Mouse (Mus musculus) C2C12 (cell line): ENCODE results near the gene Gsdmc3.
"Not testable (repeated sequence)": the region's sequence is repeated elsewhere in the genome, so short reads cannot be mapped to it uniquely, and the experiment has no call there.

Experiments used
- CEBPB ChIP-seq: IDR thresholded peaks from one replicate; pipeline ENCODE4 v1.6.1; 2011; ENCODE audit warnings: low read depth, mild to moderate bottlenecking, control low read depth, moderate library complexity
- CTCF ChIP-seq: IDR thresholded peaks from one replicate; pipeline ENCODE4 v1.5.1; 2011; ENCODE audit not compliant: control insufficient read depth, insufficient read depth, insufficient read length
- FOSL1 ChIP-seq: IDR thresholded peaks from one replicate; pipeline ENCODE4 v1.8.0; 2011; ENCODE audit warnings: mild to moderate bottlenecking, low read length; ENCODE audit not compliant: poor library complexity, insufficient read depth, severe bottlenecking
- MAX ChIP-seq: IDR thresholded peaks from one replicate; pipeline ENCODE4 v1.6.1; 2011; ENCODE audit warnings: mild to moderate bottlenecking, control low read depth
- MYOG ChIP-seq: IDR thresholded peaks from one replicate; pipeline ENCODE4 v1.6.1; 2011; ENCODE audit not compliant: control insufficient read depth, insufficient read length; ENCODE audit errors: extremely low read depth
- USF1 ChIP-seq: IDR thresholded peaks from one replicate; pipeline ENCODE4 v1.6.1; 2011; ENCODE audit warnings: low read depth, mild to moderate bottlenecking, control low read depth, moderate library complexity

DNA sequence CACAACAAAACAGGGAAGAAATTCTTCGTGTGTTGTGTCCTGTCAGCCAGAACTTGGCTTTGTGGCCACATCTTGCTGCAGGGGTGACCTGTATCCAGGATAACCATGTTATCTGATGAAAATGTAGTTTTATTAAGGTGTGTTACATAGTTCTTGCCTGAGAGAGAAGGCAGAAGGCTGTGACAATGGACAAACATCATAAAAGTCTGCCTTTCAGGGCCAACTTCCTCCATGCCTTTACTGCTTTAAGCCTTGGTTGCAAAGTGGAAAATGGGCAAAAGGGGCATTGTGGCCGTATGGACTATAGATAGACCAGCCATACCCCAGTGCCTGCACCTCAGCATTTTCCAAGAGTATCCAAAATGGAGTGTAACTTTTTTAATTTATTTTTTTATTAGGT lies 41.4 kb upstream of the Gsdmc3 start:
- TF ChIP-seq MAX, CTCF, CEBPB, FOSL1, USF1, MYOG: not testable (repeated sequence)
